Mouse (Mus musculus) lung, postnatal 0 days (tissue): ENCODE measurements around the gene Tbc1d5. TPM values are rescaled to one million over a fixed set of nuclear protein-coding genes. Genes with fewer than 3 reads are reported as not detected.
A peak's percentile ranks its signal among the peaks of the same experiment; 100 is the strongest.

ENCODE experiments used
- ATAC-seq: fragments of 200-750 bp; cut with Nextera tagmentation; 2 replicates; pipeline ENCODE4 v1.8.0; 2017; ENCODE audit warnings: moderate library complexity
- DNase-seq: peaks from one replicate; pipeline ENCODE4 v3.0.0-alpha.2; 2016; ENCODE audit warnings: low spot score
- H3K27ac ChIP-seq: fragments of 300-500 bp; sonication (generic); 2 replicates; pipeline ENCODE4 v1.5.1; 2014; ENCODE audit warnings: antibody characterized with exemption, mild to moderate bottlenecking, low read length, mixed read lengths
- H3K27me3 ChIP-seq: fragments of 300-500 bp; sonication (generic); replicated peaks from 2 replicates; pipeline ENCODE4 v1.6.1; 2014; ENCODE audit warnings: low read length, mixed read lengths; ENCODE audit not compliant: insufficient read depth
- H3K36me3 ChIP-seq: fragments of 300-500 bp; sonication (generic); 2 replicates; pipeline ENCODE4 v1.6.1; 2014; ENCODE audit warnings: low read length, mixed read lengths; ENCODE audit not compliant: insufficient read depth
- H3K4me1 ChIP-seq: fragments of 300-500 bp; sonication (generic); 2 replicates; pipeline ENCODE4 v1.6.1; 2014; ENCODE audit warnings: antibody characterized with exemption, low read depth, low read length, mixed read lengths; ENCODE audit not compliant: insufficient read depth
- H3K4me2 ChIP-seq: fragments of 300-500 bp; sonication (generic); replicated peaks from 2 replicates; pipeline ENCODE4 v1.6.1; 2014; ENCODE audit warnings: low read depth, mild to moderate bottlenecking, low read length, moderate library complexity, mixed read lengths
- H3K4me3 ChIP-seq: fragments of 300-500 bp; sonication (generic); 2 replicates; pipeline ENCODE4 v1.5.1; 2014; ENCODE audit warnings: low read depth, low read length
- H3K9ac ChIP-seq: fragments of 300-500 bp; sonication (generic); replicated peaks from 2 replicates; pipeline ENCODE4 v1.6.1; 2014; ENCODE audit warnings: low read depth, mild to moderate bottlenecking
- H3K9me3 ChIP-seq: fragments of 300-500 bp; sonication (generic); 2 replicates; pipeline ENCODE4 v1.6.1; 2016; ENCODE audit warnings: low read length, mixed read lengths
- CTCF ChIP-seq: IDR thresholded peaks from 2 replicates; pipeline ENCODE4 v1.5.1; 2016; ENCODE audit warnings: antibody characterized with exemption, mild to moderate bottlenecking
- EP300 ChIP-seq: IDR thresholded peaks from 2 replicates; pipeline ENCODE4 v1.6.1; 2016; ENCODE audit warnings: antibody characterized with exemption, mild to moderate bottlenecking, control low read depth
- WGBS: fragments of 180-500 bp; shearing (Covaris S2); extraction: QIAGEN DNeasy Blood & Tissue Kit; methylation state at CpG from one replicate; pipeline ENCODE4 v1.1.7; 2014; 5-methylcytosine and 5-hydroxymethylcytosine counted together
- polyA plus RNA-seq: library from polyadenylated mRNA; unstranded; fragments of >200 nt; fragmentation: Nextera tagmentation; extraction: Ambion mirVana; gene quantifications from 2 replicates; pipeline ENCODE4 v1.2.1, GENCODE M21; 2015

The Tbc1d5 gene
- polyA plus RNA-seq, 1 experiment from 2014 or later, result 3.9 TPM

GRCm38 (mm10) chr17:51159261-51159660 lies 19.9 kb downstream of the Tbc1d5 start:
- TF ChIP-seq CTCF, result no peak
- no peak for TF ChIP-seq EP300
- Histone ChIP-seq H3K4me3 (no peak overlapping the region), H3K9me3 (no peaks in the 10 kb centered on the region), H3K4me1 (no peaks in the 10 kb centered on the region), H3K27me3 (no peaks in the 10 kb centered on the region), H3K36me3 (no peaks in the 10 kb centered on the region), H3K9ac (no peak overlapping the region), H3K4me2 (no peak overlapping the region), H3K27ac (no peak overlapping the region)
- ATAC-seq, result no peak
- DNase-seq, result no peak
- WGBS, result 89% methylated on average over 5 of the region's 5 CpGs

- DNase-seq (no peak), ATAC-seq (no peak)
- WGBS, result 72% methylated on average over 3 of the region's 3 CpGs
- no peak overlapping the region for H3K4me2 ChIP-seq
- no peak overlapping the region for H3K27ac ChIP-seq
- H3K4me1 ChIP-seq, result no peaks in the 10 kb centered on the region
- no peak for TF ChIP-seq CTCF
- TF ChIP-seq EP300, result no peak
- no peaks in the 10 kb centered on the region for H3K9me3 ChIP-seq
- H3K36me3 ChIP-seq, result no peaks in the 10 kb centered on the region
- H3K27me3 ChIP-seq, result no peaks in the 10 kb centered on the region
- no peak overlapping the region for H3K4me3 ChIP-seq
- H3K9ac ChIP-seq, result no peak overlapping the region
Observed at GRCm38 (mm10) chr17:51150999-51151398, 28.2 kb downstream of the Tbc1d5 start.

- TF ChIP-seq CTCF (no peak), EP300 (no peak)
- WGBS, result 86% methylated on average over 4 of the region's 4 CpGs
- no peak for ATAC-seq
Observed at GRCm38 (mm10) chr17:51144983-51145382, 34.2 kb downstream of the Tbc1d5 start.

GRCm38 (mm10) chr17:51142095-51142494 lies 37.1 kb downstream of the Tbc1d5 start:
- no peak for DNase-seq
- no peak for ATAC-seq
- no peak overlapping the region for H3K4me3 ChIP-seq
- H3K27me3 ChIP-seq, result no peaks in the 10 kb centered on the region
- no peak overlapping the region for H3K4me2 ChIP-seq
- H3K36me3 ChIP-seq, result no peaks in the 10 kb centered on the region
- no peaks in the 10 kb centered on the region for H3K4me1 ChIP-seq
- no peaks in the 10 kb centered on the region for H3K9me3 ChIP-seq
- WGBS, result 93% methylated on average over 4 of the region's 4 CpGs
- TF ChIP-seq EP300, result no peak
- TF ChIP-seq CTCF, result no peak
- no peak overlapping the region for H3K9ac ChIP-seq
- no peak overlapping the region for H3K27ac ChIP-seq

More at GRCm38 (mm10) chr17:51144983-51145382, 34.2 kb downstream of the Tbc1d5 start:
- DNase-seq, result no peak
- Histone ChIP-seq H3K4me3 (no peak overlapping the region), H3K9ac (no peak overlapping the region), H3K4me1 (no peaks in the 10 kb centered on the region), H3K4me2 (no peak overlapping the region), H3K36me3 (no peaks in the 10 kb centered on the region), H3K9me3 (no peaks in the 10 kb centered on the region), H3K27ac (no peak overlapping the region), H3K27me3 (no peaks in the 10 kb centered on the region)

DNA sequence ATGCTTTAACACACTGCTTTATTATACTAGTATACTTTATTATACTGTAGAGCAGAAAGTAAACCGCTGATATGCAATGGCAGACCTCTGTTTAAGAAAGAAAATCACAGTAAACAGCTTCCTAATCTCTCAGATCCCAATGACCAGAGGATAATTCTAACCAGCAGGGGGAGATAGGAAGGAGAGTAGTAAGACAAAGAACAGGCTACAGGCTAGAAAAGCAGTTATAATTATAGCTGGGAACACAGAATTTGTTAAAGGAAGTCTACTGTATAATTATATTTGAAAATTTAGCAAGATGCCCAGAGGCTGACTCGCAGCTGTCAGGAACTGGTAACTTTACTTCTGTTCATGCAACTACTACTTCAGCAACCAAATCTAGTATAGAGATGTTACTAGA lies 68.0 kb downstream of the Tbc1d5 start:
- peak; percentile 61 for DNase-seq

GRCm38 (mm10) chr17:51104294-51104693 lies 74.9 kb downstream of the Tbc1d5 start:
- TF ChIP-seq CTCF (no peak), EP300 (no peak)
- no peak overlapping the region for H3K9ac ChIP-seq
- no peaks in the 10 kb centered on the region for H3K27me3 ChIP-seq
- peaks cover 5% of the 10 kb centered on the region; the same call in 1 of the 2 replicates for H3K9me3 ChIP-seq
- H3K36me3 ChIP-seq, result no peaks in the 10 kb centered on the region
- DNase-seq (no peak), ATAC-seq (no peak)
- no peak overlapping the region for H3K27ac ChIP-seq
- H3K4me1 ChIP-seq, result no peaks in the 10 kb centered on the region
- H3K4me2 ChIP-seq, result no peak overlapping the region
- H3K4me3 ChIP-seq, result no peak overlapping the region
- 68% methylated on average over 1 of the region's 1 CpGs for WGBS

More for the DNA sequence above, 68.0 kb downstream of the Tbc1d5 start:
- ATAC-seq, result no peak
- no peak overlapping the region for H3K4me2 ChIP-seq
- TF ChIP-seq CTCF (peak; percentile 67), EP300 (no peak)
- H3K9me3 ChIP-seq, result no peaks in the 10 kb centered on the region
- H3K36me3 ChIP-seq, result no peaks in the 10 kb centered on the region
- H3K9ac ChIP-seq, result no peak overlapping the region
- no peak overlapping the region for H3K4me3 ChIP-seq
- H3K4me1 ChIP-seq, result no peaks in the 10 kb centered on the region
- H3K27ac ChIP-seq, result no peak overlapping the region
- H3K27me3 ChIP-seq, result no peaks in the 10 kb centered on the region
- 69% methylated on average over 2 of the region's 2 CpGs for WGBS

- H3K4me1 ChIP-seq, result no peaks in the 10 kb centered on the region
- no peaks in the 10 kb centered on the region for H3K9me3 ChIP-seq
- no peak overlapping the region for H3K4me3 ChIP-seq
- no peak overlapping the region for H3K27ac ChIP-seq
- TF ChIP-seq EP300 (no peak), CTCF (no peak)
- H3K9ac ChIP-seq, result no peak overlapping the region
- no peaks in the 10 kb centered on the region for H3K36me3 ChIP-seq
- 57% methylated on average over 1 of the region's 1 CpGs for WGBS
- no peak for ATAC-seq
- DNase-seq, result no peak
- no peak overlapping the region for H3K4me2 ChIP-seq
- no peaks in the 10 kb centered on the region for H3K27me3 ChIP-seq
Observed at GRCm38 (mm10) chr17:51043869-51044268, 135.3 kb downstream of the Tbc1d5 start.
